Mouse (Mus musculus) forebrain, postnatal 0 days (tissue): ENCODE data around the gene Taco1. TPM values are rescaled to one million over a fixed set of nuclear protein-coding genes. Genes with fewer than 3 reads are reported as not detected.

Experiments
- ATAC-seq: fragments of 200-750 bp; cut with Nextera tagmentation; 2 replicates; pipeline ENCODE4 v1.8.0; 2017; ENCODE audit warnings: mild to moderate bottlenecking, moderate library complexity
- DNase-seq: peaks from one replicate; pipeline ENCODE4 v3.0.0-alpha.2; 2015
- H3K27ac ChIP-seq: fragments of 300-500 bp; sonication (generic); 2 replicates; pipeline ENCODE4 v1.5.1; 2014; ENCODE audit warnings: low read depth, mild to moderate bottlenecking, antibody characterized with exemption, low read length, moderate library complexity, mixed read lengths
- H3K27me3 ChIP-seq: fragments of 300-500 bp; sonication (generic); 2 replicates; pipeline ENCODE4 v1.6.1; 2014; ENCODE audit warnings: mild to moderate bottlenecking, low read length, mixed read lengths; ENCODE audit not compliant: insufficient read depth
- H3K36me3 ChIP-seq: fragments of 300-500 bp; sonication (generic); 2 replicates; pipeline ENCODE4 v1.6.1; 2014; ENCODE audit warnings: mild to moderate bottlenecking, moderate library complexity; ENCODE audit not compliant: insufficient read depth
- H3K4me1 ChIP-seq: fragments of 300-500 bp; sonication (generic); 2 replicates; pipeline ENCODE4 v1.6.1; 2014; ENCODE audit warnings: antibody characterized with exemption; ENCODE audit not compliant: insufficient read depth
- H3K4me2 ChIP-seq: fragments of 300-500 bp; sonication (generic); 2 replicates; pipeline ENCODE4 v1.6.1; 2014; ENCODE audit warnings: low read depth, mild to moderate bottlenecking, moderate library complexity
- H3K4me3 ChIP-seq: fragments of 300-500 bp; sonication (generic); 2 replicates; pipeline ENCODE4 v1.5.1; 2014; ENCODE audit warnings: low read depth, low read length, mixed read lengths
- H3K9ac ChIP-seq: fragments of 300-500 bp; sonication (generic); 2 replicates; pipeline ENCODE4 v1.6.1; 2014; ENCODE audit warnings: mild to moderate bottlenecking
- H3K9me3 ChIP-seq: fragments of 300-500 bp; sonication (generic); 2 replicates; pipeline ENCODE4 v1.6.1; 2016; ENCODE audit warnings: low read length
- CTCF ChIP-seq: sonication (generic); IDR thresholded peaks from 2 replicates; pipeline ENCODE4 v1.5.1; 2016; ENCODE audit warnings: antibody characterized with exemption, control low read depth, low read depth
- WGBS: fragments of 180-500 bp; shearing (Covaris S2); extraction: QIAGEN DNeasy Blood & Tissue Kit; methylation state at CpG from one replicate; pipeline ENCODE4 v1.1.7; 2014; 5-methylcytosine and 5-hydroxymethylcytosine counted together
- polyA plus RNA-seq: library from polyadenylated mRNA; unstranded; fragments of >200 nt; fragmentation: Nextera tagmentation; extraction: Ambion mirVana; gene quantifications from 2 replicates; pipeline ENCODE4 v1.2.1, GENCODE M21; 2015
- total RNA-seq: library from RNA; depleted of rRNA; stranded (reverse); fragments of >200 nt; gene quantifications from 2 replicates; pipeline ENCODE4 v1.2.3, GENCODE M21; 2014; rRNA removed

The Taco1 gene
- total and polyA plus RNA-seq, 2 experiments from 2014 or later, result 5.0 to 17.4 TPM

DNA sequence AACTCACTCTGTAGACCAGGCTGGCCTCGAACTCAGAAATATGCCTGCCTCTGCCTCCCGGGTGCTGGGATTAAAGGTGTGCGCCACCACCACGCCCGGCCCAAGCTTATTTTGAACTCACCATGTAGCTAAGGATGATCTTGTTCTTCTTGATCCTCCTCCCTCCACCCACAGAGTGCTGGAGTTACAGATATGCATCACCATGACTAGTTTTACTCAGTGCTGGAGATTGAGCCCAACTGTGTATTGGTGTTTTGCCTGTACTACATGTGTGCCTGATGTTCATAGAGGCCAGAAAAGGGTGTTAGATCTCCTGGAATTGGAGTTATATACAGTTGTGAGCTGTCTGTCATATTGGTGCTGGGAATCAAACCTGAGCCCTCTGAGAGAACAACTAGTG is 56.4 kb downstream of the Taco1 start:
- Histone ChIP-seq H3K4me3 (no peak overlapping the region), H3K27me3 (no peaks in the 10 kb centered on the region), H3K36me3 (peaks cover 29% of the 10 kb centered on the region), H3K9me3 (no peaks in the 10 kb centered on the region), H3K4me2 (no peak overlapping the region), H3K27ac (no peak overlapping the region), H3K4me1 (no peaks in the 10 kb centered on the region), H3K9ac (no peak overlapping the region)
- DNase-seq (no peak), ATAC-seq (no peak)
- TF ChIP-seq CTCF, result no peak
- 95% methylated on average over 5 of the region's 5 CpGs for WGBS

GRCm38 (mm10) chr11:106122736-106123135 is 56.9 kb downstream of the Taco1 start:
- no peak for TF ChIP-seq CTCF
- no peak overlapping the region for H3K9ac ChIP-seq
- no peak overlapping the region for H3K4me3 ChIP-seq
- peaks cover 29% of the 10 kb centered on the region for H3K36me3 ChIP-seq
- no peak for ATAC-seq
- H3K4me2 ChIP-seq, result no peak overlapping the region
- no peaks in the 10 kb centered on the region for H3K4me1 ChIP-seq
- no peaks in the 10 kb centered on the region for H3K9me3 ChIP-seq
- no peaks in the 10 kb centered on the region for H3K27me3 ChIP-seq
- 86% methylated on average over 3 of the region's 3 CpGs for WGBS
- H3K27ac ChIP-seq, result no peak overlapping the region
- no peak for DNase-seq

Other genes starting within 250 kb of the Taco1 start
- gene Cyb561, start 112.7 kb upstream of the Taco1 start, total RNA-seq, result 41.9 and 55.8 TPM in 2 replicates
- gene Cyb561, start 112.7 kb upstream of the Taco1 start, polyA plus RNA-seq, result 40.7 and 62.7 TPM in 2 replicates
- gene Ace, start 98.1 kb upstream of the Taco1 start, total RNA-seq, result 10.3 and 14.3 TPM in 2 replicates
- 5.3 and 8.0 TPM in 2 replicates for gene Ace, start 98.1 kb upstream of the Taco1 start, polyA plus RNA-seq
- gene Ace3, start 71.4 kb upstream of the Taco1 start, total RNA-seq, result not detected in 2 replicates
- not detected in 2 replicates for gene Ace3, start 71.4 kb upstream of the Taco1 start, polyA plus RNA-seq
- gene Kcnh6, start 57.9 kb upstream of the Taco1 start, total RNA-seq, result 0.92 and 2.8 TPM in 2 replicates
- 0.80 and 1.5 TPM in 2 replicates for gene Kcnh6, start 57.9 kb upstream of the Taco1 start, polyA plus RNA-seq
- 150 and 222 TPM in 2 replicates for gene Dcaf7, start 29.2 kb upstream of the Taco1 start, total RNA-seq
- gene Dcaf7, start 29.2 kb upstream of the Taco1 start, polyA plus RNA-seq, result 79.1 and 115 TPM in 2 replicates
- gene Map3k3, start 18.6 kb downstream of the Taco1 start, total RNA-seq, result 29.2 and 32.9 TPM in 2 replicates
- 6.7 and 8.5 TPM in 2 replicates for gene Map3k3, start 18.6 kb downstream of the Taco1 start, polyA plus RNA-seq
- not detected in 2 replicates for gene Gm10840, start 94.8 kb downstream of the Taco1 start, total RNA-seq
- gene Gm10840, start 94.8 kb downstream of the Taco1 start, polyA plus RNA-seq, result 0.67 and 0.82 TPM in 2 replicates
- gene Limd2, start 94.8 kb downstream of the Taco1 start, total RNA-seq, result 83.9 and 85.0 TPM in 2 replicates
- 171 and 189 TPM in 2 replicates for gene Limd2, start 94.8 kb downstream of the Taco1 start, polyA plus RNA-seq
- 23.4 and 34.8 TPM in 2 replicates for gene Strada, start 136.1 kb downstream of the Taco1 start, total RNA-seq
- 20.0 and 23.7 TPM in 2 replicates for gene Strada, start 136.1 kb downstream of the Taco1 start, polyA plus RNA-seq
- gene Ccdc47, start 150.3 kb downstream of the Taco1 start, total RNA-seq, result 29.4 and 41.0 TPM in 2 replicates
- gene Ccdc47, start 150.3 kb downstream of the Taco1 start, polyA plus RNA-seq, result 71.8 and 90.1 TPM in 2 replicates
- 58.8 and 76.3 TPM in 2 replicates for gene Ddx42, start 150.9 kb downstream of the Taco1 start, total RNA-seq
- gene Ddx42, start 150.9 kb downstream of the Taco1 start, polyA plus RNA-seq, result 49.5 and 62.2 TPM in 2 replicates
- 40.2 and 62.7 TPM in 2 replicates for gene Ftsj3, start 190.0 kb downstream of the Taco1 start, total RNA-seq
- 29.0 and 29.7 TPM in 2 replicates for gene Ftsj3, start 190.0 kb downstream of the Taco1 start, polyA plus RNA-seq
- gene Psmc5, start 190.1 kb downstream of the Taco1 start, total RNA-seq, result 108 and 114 TPM in 2 replicates
- gene Psmc5, start 190.1 kb downstream of the Taco1 start, polyA plus RNA-seq, result 258 and 270 TPM in 2 replicates
- 16.9 and 20.0 TPM in 2 replicates for gene Smarcd2, start 206.9 kb downstream of the Taco1 start, total RNA-seq
- gene Smarcd2, start 206.9 kb downstream of the Taco1 start, polyA plus RNA-seq, result 8.5 and 9.5 TPM in 2 replicates
- 0.23 and 0.38 TPM in 2 replicates for gene Tcam1, start 210.6 kb downstream of the Taco1 start, total RNA-seq
- 0.18 and 0.23 TPM in 2 replicates for gene Tcam1, start 210.6 kb downstream of the Taco1 start, polyA plus RNA-seq
- gene Gh, start 235.8 kb downstream of the Taco1 start, total RNA-seq, result not detected in 2 replicates
- gene Gh, start 235.8 kb downstream of the Taco1 start, polyA plus RNA-seq, result not detected in 2 replicates
- 0.38 and 0.46 TPM in 2 replicates for gene Cd79b, start 248.7 kb downstream of the Taco1 start, total RNA-seq
- gene Cd79b, start 248.7 kb downstream of the Taco1 start, polyA plus RNA-seq, result 0.71 and 1.1 TPM in 2 replicates